Mouse (Mus musculus) E14TG2a.4 (cell line): Measurements from ENCODE around the gene Arf1.
A peak's percentile ranks its signal among the peaks of the same experiment; 100 is the strongest.

Experiments used
- CTCF ChIP-seq: conservative IDR thresholded peaks from 2 replicates; pipeline ENCODE4 v1.5.1; 2014; ENCODE audit warnings: low read length
- NANOG ChIP-seq: IDR thresholded peaks from 2 replicates; pipeline ENCODE4 v1.6.1; 2014; ENCODE audit warnings: borderline replicate concordance, low read length, mixed read lengths

- peak; percentile 21; the same call in 1 of the 2 replicates for TF ChIP-seq CTCF
- TF ChIP-seq NANOG = no peak
Measured at GRCm38 (mm10) chr11:59209003-59209441, 19.0 kb downstream of the Arf1 start.
